Mouse (Mus musculus) neural tube, embryonic 14.5 days (tissue): ENCODE data around the gene Serpina10. TPM values are rescaled to one million over a fixed set of nuclear protein-coding genes. Genes with fewer than 3 reads are reported as not detected.
"Not testable (repeated sequence)": the region's sequence is repeated elsewhere in the genome, so short reads cannot be mapped to it uniquely, and the experiment has no call there.

Experiments used
- ATAC-seq: fragments of 200-750 bp; cut with Nextera tagmentation; 2 replicates; pipeline ENCODE4 v1.8.0; 2017; ENCODE audit warnings: low read depth, mild to moderate bottlenecking, moderate TSS enrichment, moderate library complexity
- H3K27ac ChIP-seq: fragments of 300-500 bp; sonication (generic); 2 replicates; pipeline ENCODE4 v1.5.1; 2014; ENCODE audit warnings: low read depth, mild to moderate bottlenecking, control low read depth, low read length, moderate library complexity, mixed read lengths
- H3K27me3 ChIP-seq: fragments of 300-500 bp; sonication (generic); 2 replicates; pipeline ENCODE4 v1.6.1; 2014; ENCODE audit warnings: low read length; ENCODE audit not compliant: control insufficient read depth, insufficient read depth
- H3K36me3 ChIP-seq: fragments of 300-500 bp; sonication (generic); 2 replicates; pipeline ENCODE4 v1.6.1; 2014; ENCODE audit warnings: low read length, mixed read lengths; ENCODE audit not compliant: control insufficient read depth, insufficient read depth
- H3K4me1 ChIP-seq: fragments of 300-500 bp; sonication (generic); 2 replicates; pipeline ENCODE4 v1.6.1; 2014; ENCODE audit warnings: low read length; ENCODE audit not compliant: control insufficient read depth, insufficient read depth
- H3K4me2 ChIP-seq: fragments of 300-500 bp; sonication (generic); 2 replicates; pipeline ENCODE4 v1.6.1; 2014; ENCODE audit warnings: mild to moderate bottlenecking, low read depth, low read length, control low read depth
- H3K4me3 ChIP-seq: fragments of 300-500 bp; sonication (generic); 2 replicates; pipeline ENCODE4 v1.5.1; 2014; ENCODE audit warnings: low read depth, low read length, control low read depth, mixed read lengths
- H3K9ac ChIP-seq: fragments of 300-500 bp; sonication (generic); replicated peaks from 2 replicates; pipeline ENCODE4 v1.6.1; 2014; ENCODE audit warnings: low read depth, mild to moderate bottlenecking, control low read depth, low read length, mixed read lengths
- H3K9me3 ChIP-seq: fragments of 300-500 bp; sonication (generic); 2 replicates; pipeline ENCODE4 v1.6.1; 2016; ENCODE audit warnings: low read length; ENCODE audit not compliant: control insufficient read depth
- WGBS: fragments of 180-500 bp; shearing (Covaris S2); extraction: QIAGEN DNeasy Blood & Tissue Kit; methylation state at CpG from one replicate; pipeline ENCODE4 v1.1.7; 2014; 5-methylcytosine and 5-hydroxymethylcytosine counted together
- polyA plus RNA-seq: library from polyadenylated mRNA; unstranded; fragments of >200 nt; fragmentation: Nextera tagmentation; extraction: Ambion mirVana; gene quantifications from 2 replicates; pipeline ENCODE4 v1.2.1, GENCODE M21; 2014

Serpina10 gene
- polyA plus RNA-seq, 1 experiment from 2014 or later: not detected

DNA sequence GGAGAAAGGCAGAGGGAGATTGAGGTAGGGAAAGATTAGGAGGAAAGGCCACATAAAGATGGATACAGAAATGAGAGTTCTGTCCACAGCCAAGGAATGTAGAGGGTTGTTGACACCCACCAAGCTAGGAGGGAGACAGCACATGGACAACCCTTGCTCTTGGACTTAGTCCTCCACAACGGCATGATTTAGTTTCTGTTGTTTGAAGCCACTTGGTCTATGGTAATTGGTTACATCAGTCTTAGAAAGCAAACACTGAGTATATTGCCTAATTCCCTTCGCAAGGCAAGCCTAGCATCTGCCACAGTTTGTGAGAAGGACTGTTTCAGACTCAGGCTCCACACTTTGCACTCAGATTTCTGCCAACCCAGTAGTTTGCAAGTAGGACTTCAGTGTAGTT lies 4.6 kb upstream of the Serpina10 start:
- 87% methylated on average over 2 of the region's 2 CpGs for WGBS
- H3K9me3 ChIP-seq: no peaks in the 10 kb centered on the region
- no peak for ATAC-seq

GRCm38 (mm10) chr12:103634430-103634829 lies 3.2 kb upstream of the Serpina10 start:
- Histone ChIP-seq H3K9ac (no peak overlapping the region), H3K4me3 (no peak overlapping the region), H3K36me3 (no peaks in the 10 kb centered on the region), H3K9me3 (no peaks in the 10 kb centered on the region), H3K27me3 (no peaks in the 10 kb centered on the region), H3K4me2 (no peak overlapping the region), H3K4me1 (no peaks in the 10 kb centered on the region), H3K27ac (no peak overlapping the region)
- no peak for ATAC-seq
- 80% methylated on average over 2 of the region's 2 CpGs for WGBS

More for the DNA sequence above, 4.6 kb upstream of the Serpina10 start:
- H3K4me2 ChIP-seq: no peak overlapping the region
- no peak overlapping the region for H3K27ac ChIP-seq
- H3K4me3 ChIP-seq: no peak overlapping the region
- H3K4me1 ChIP-seq: no peaks in the 10 kb centered on the region
- H3K27me3 ChIP-seq: no peaks in the 10 kb centered on the region
- no peak overlapping the region for H3K9ac ChIP-seq
- no peaks in the 10 kb centered on the region for H3K36me3 ChIP-seq

GRCm38 (mm10) chr12:103616860-103617261 lies 14.4 kb downstream of the Serpina10 start:
- Histone ChIP-seq H3K4me1 (no peaks in the 10 kb centered on the region), H3K27ac (no peak overlapping the region), H3K4me3 (no peak overlapping the region), H3K36me3 (no peaks in the 10 kb centered on the region), H3K27me3 (no peaks in the 10 kb centered on the region), H3K9ac (no peak overlapping the region), H3K4me2 (no peak overlapping the region), H3K9me3 (no peaks in the 10 kb centered on the region)
- WGBS: 90% methylated on average over 10 of the region's 10 CpGs
- ATAC-seq: no peak

- Histone ChIP-seq H3K27me3 (no peaks in the 10 kb centered on the region), H3K27ac (no peak overlapping the region), H3K4me3 (no peak overlapping the region), H3K9me3 (no peaks in the 10 kb centered on the region), H3K4me2 (no peak overlapping the region), H3K36me3 (no peaks in the 10 kb centered on the region), H3K9ac (no peak overlapping the region), H3K4me1 (no peaks in the 10 kb centered on the region)
- ATAC-seq: no peak
- 84% methylated on average over 4 of the region's 4 CpGs for WGBS
Measured at GRCm38 (mm10) chr12:103615734-103616133, 15.5 kb downstream of the Serpina10 start.

- 92% methylated on average over 1 of the region's 1 CpGs for WGBS
- H3K27me3 ChIP-seq: no peaks in the 10 kb centered on the region
- H3K9me3 ChIP-seq: no peaks in the 10 kb centered on the region
- no peak overlapping the region for H3K27ac ChIP-seq
- no peaks in the 10 kb centered on the region for H3K4me1 ChIP-seq
- no peak overlapping the region for H3K4me3 ChIP-seq
- H3K36me3 ChIP-seq: no peaks in the 10 kb centered on the region
- no peak for ATAC-seq
- H3K9ac ChIP-seq: no peak overlapping the region
- no peak overlapping the region for H3K4me2 ChIP-seq
Measured at GRCm38 (mm10) chr12:103615141-103615540, 16.1 kb downstream of the Serpina10 start.

- H3K4me3 ChIP-seq: no peak overlapping the region
- H3K9me3 ChIP-seq: no peaks in the 10 kb centered on the region
- no peaks in the 10 kb centered on the region for H3K4me1 ChIP-seq
- H3K36me3 ChIP-seq: no peaks in the 10 kb centered on the region
- H3K27ac ChIP-seq: no peak overlapping the region
- no peaks in the 10 kb centered on the region for H3K27me3 ChIP-seq
- no peak overlapping the region for H3K4me2 ChIP-seq
- ATAC-seq: no peak
- WGBS: 87% methylated on average over 3 of the region's 3 CpGs
- no peak overlapping the region for H3K9ac ChIP-seq
Measured at GRCm38 (mm10) chr12:103601839-103602238, 29.4 kb downstream of the Serpina10 start.

GRCm38 (mm10) chr12:103600364-103600763 lies 30.9 kb downstream of the Serpina10 start:
- WGBS: 26% methylated on average over 3 of the region's 3 CpGs
- Histone ChIP-seq H3K36me3 (no peaks in the 10 kb centered on the region), H3K4me2 (no peak overlapping the region), H3K4me1 (no peaks in the 10 kb centered on the region), H3K27me3 (no peaks in the 10 kb centered on the region), H3K9me3 (no peaks in the 10 kb centered on the region), H3K27ac (no peak overlapping the region), H3K9ac (no peak overlapping the region), H3K4me3 (no peak overlapping the region)
- no peak for ATAC-seq

DNA sequence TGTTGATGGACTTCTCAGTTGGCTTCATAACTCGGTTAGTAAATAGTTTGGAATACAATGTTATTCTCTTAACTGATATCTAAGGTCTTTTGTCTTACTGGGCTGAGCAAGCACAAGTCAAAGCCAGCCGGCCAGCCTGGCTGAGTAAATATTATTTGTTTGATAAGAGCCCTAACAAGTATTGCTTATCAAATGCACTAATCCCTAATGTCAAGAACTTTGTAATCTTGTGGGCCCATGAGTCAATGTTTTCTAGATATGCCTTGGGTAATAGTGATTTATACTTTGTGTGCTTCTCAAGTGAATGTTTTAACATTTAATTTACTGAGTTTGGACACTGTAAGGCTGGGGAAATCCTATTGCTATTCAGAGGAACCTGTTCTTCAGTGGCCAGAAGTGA lies 32.8 kb downstream of the Serpina10 start:
- no peak for ATAC-seq
- no peaks in the 10 kb centered on the region for H3K4me1 ChIP-seq
- no peak overlapping the region for H3K27ac ChIP-seq
- 85% methylated on average over 2 of the region's 2 CpGs for WGBS
- H3K4me3 ChIP-seq: no peak overlapping the region
- no peak overlapping the region for H3K9ac ChIP-seq
- no peaks in the 10 kb centered on the region for H3K9me3 ChIP-seq
- H3K4me2 ChIP-seq: no peak overlapping the region
- no peaks in the 10 kb centered on the region for H3K36me3 ChIP-seq
- H3K27me3 ChIP-seq: no peaks in the 10 kb centered on the region

GRCm38 (mm10) chr12:103583771-103584170 lies 47.5 kb downstream of the Serpina10 start:
- ATAC-seq: no peak

GRCm38 (mm10) chr12:103578148-103578547 lies 53.1 kb downstream of the Serpina10 start:
- not testable (repeated sequence) for H3K4me2 ChIP-seq, H3K27me3 ChIP-seq, H3K27ac ChIP-seq, H3K4me3 ChIP-seq, ATAC-seq, H3K9me3 ChIP-seq, H3K9ac ChIP-seq, H3K4me1 ChIP-seq, H3K36me3 ChIP-seq
- 95% methylated on average over 6 of the region's 6 CpGs for WGBS

More at GRCm38 (mm10) chr12:103583771-103584170, 47.5 kb downstream of the Serpina10 start:
- H3K36me3 ChIP-seq: no peaks in the 10 kb centered on the region
- no peak overlapping the region for H3K27ac ChIP-seq
- H3K4me3 ChIP-seq: no peak overlapping the region
- H3K9me3 ChIP-seq: no peaks in the 10 kb centered on the region
- H3K4me1 ChIP-seq: no peaks in the 10 kb centered on the region
- H3K27me3 ChIP-seq: no peaks in the 10 kb centered on the region
- no peak overlapping the region for H3K4me2 ChIP-seq
- no peak overlapping the region for H3K9ac ChIP-seq
- WGBS: 59% methylated on average over 8 of the region's 8 CpGs
